Mouse (Mus musculus) brown adipose tissue, adult 24 weeks (tissue): Measurements from ENCODE around the gene Plcb3. TPM values are rescaled to one million over a fixed set of nuclear protein-coding genes. Genes with fewer than 3 reads are reported as not detected.

Experiments used
- H3K27ac ChIP-seq: fragments of 200-500 bp; replicated peaks from 2 replicates; pipeline ENCODE4 v1.5.1; 2012; ENCODE audit warnings: low read depth, mild to moderate bottlenecking, low read length
- H3K4me1 ChIP-seq: fragments of 200-500 bp; 2 replicates; pipeline ENCODE4 v1.6.1; 2012; ENCODE audit warnings: low read length, mixed read lengths; ENCODE audit not compliant: control insufficient read depth, insufficient read depth, insufficient read length
- H3K4me3 ChIP-seq: fragments of 200-500 bp; 2 replicates; pipeline ENCODE4 v1.5.1; 2012; ENCODE audit warnings: low read depth, mild to moderate bottlenecking, low read length, moderate library complexity; ENCODE audit not compliant: insufficient read depth
- polyA plus RNA-seq: library from polyadenylated mRNA; stranded (reverse); fragments of >200 nt; gene quantifications from 2 replicates; pipeline ENCODE4 v1.2.4, GENCODE M21; 2012; ENCODE audit not compliant: missing spikeins, insufficient read depth, insufficient read length

Gene Plcb3
- polyA plus RNA-seq, 1 experiment = 23.8 TPM

DNA sequence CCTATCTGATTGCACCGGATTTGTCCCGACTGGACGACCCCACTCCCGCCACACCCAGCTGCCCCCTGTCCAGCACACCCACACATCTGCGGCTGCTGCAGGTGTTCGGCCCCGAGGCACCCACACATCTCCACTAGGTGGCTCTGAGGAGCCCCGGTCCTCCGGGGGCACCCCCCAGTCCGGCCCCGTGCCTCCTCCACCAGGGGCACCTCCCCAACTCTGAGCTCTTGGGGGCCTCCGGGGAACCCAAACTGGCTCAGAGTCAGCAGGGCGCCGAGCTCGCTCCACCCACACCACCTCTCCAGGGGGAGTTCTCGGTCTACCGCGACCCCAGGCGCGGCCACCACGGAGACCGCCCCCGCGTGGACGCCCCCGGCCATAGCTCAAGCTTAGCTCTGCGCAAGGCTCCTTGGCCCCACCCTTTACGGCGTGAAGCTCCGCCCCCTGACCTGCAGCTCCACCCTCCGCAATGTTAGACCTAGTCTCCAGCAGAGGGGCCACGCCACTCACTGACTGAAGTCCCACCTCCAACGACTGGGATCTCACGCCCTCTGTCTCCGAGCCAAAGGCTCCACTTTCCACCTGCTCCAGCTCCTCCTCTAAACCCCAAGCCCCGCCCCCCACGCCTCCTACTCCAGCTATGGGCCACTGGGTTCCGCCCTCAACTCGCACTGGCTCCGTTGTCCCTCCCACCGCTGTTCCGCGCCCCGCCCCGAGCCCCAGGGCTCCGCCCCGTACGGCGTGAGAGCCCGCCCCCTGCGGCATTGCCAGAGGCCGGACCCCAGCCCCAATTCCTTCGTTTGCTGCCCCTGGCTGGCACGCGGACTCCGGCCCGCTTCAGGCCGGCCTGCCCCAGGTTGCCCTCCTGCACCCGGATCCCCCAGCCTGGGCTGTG, 3.5 kb upstream of the Plcb3 start:
- Histone ChIP-seq H3K4me1 (no peaks in the 10 kb centered on the region), H3K4me3 (peak overlapping the region; percentile 68), H3K27ac (peak overlapping the region; percentile 69)

DNA sequence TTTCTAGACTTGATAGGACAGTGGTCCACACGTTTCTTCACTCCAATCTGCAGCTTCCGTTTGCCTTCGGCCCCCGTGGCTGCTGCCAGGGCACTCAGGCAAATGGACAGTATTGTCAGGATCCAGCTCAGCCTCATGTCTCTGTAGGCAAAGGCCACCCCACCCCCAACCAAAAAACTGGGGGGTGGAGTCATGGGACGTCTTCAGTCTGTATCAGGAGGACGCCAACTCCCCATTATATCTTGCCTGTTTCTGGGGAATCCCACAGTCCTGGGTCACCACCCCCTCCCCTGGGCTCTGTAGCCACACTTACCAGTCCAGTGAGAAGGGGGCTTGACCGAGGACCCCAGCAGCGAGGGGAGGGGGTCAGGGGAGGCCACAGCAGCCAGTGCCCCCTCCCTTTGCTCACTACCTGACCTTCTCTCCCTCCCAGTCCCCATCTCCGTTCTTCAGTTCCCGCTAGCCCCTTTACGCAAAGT, 2.8 kb upstream of the Plcb3 start:
- Histone ChIP-seq H3K4me3 (peak overlapping the region; percentile 63), H3K27ac (0 out of 2 replicates have a peak overlapping the region, but pooled peaks have one; percentile 1), H3K4me1 (no peaks in the 10 kb centered on the region)

DNA sequence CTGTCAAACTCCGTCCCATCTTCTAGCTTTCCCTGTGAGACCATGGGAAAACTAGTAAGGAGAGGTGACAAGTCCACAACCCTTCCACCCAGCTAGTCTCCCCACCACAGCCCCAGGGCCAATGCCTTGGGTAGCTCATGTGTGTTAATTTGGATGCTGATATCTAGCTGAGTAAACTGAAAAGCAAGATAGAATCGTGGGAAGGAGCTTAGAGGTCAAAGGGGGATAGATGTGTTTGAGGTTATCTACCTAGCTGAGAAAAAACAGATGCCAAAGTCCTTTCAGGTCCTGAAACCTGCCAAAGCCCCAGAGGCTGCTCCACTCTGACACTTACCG, 2.3 kb upstream of the Plcb3 start:
- Histone ChIP-seq H3K27ac (no peak overlapping the region), H3K4me1 (no peaks in the 10 kb centered on the region), H3K4me3 (peak overlapping the region; percentile 63; the same call in 1 of the 2 replicates)

DNA sequence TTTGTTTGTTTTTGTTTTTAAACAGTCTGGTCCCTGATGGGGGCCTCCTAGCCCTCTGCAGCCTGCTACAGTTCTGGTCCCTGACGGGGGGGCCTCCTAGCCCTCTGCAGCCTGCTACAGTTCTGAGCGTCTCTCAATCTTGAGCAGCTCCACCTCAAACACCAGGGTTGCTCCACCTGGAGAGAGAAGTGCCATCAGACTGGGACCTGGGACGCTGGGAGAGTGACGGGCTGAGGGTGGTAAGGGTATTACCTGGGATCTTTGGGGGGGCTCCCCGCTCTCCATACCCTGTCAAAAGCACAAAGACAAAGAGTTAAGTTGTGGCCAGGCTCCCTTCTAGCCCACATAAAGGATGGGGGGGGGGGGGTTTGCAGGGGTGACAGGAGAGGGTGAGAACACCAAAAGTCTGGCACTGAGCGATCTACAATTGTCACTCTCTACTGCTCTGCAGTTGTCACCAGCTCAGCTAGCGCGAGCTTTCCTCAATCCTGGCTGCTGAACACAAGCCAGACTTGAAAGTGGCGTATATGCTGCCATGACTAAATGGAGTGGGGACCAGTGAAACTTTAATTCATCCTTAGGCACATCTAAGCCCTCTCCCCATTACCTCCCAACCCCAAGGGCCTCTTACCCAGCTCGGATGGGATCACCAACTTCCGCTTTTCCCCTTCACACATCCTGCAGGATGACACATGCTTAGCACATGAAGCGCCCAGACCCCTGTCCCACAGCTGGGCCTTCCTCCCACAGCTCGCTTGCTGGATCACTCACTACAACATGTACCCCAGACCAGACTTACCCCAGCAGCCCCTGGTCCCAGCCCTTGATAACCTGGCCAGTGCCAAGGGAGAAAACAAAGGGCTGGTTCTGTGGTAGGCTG, 1.7 kb upstream of the Plcb3 start:
- H3K27ac ChIP-seq = no peak overlapping the region
- no peaks in the 10 kb centered on the region for H3K4me1 ChIP-seq
- 0 out of 2 replicates have a peak overlapping the region, but pooled peaks have one; percentile 63 for H3K4me3 ChIP-seq

DNA sequence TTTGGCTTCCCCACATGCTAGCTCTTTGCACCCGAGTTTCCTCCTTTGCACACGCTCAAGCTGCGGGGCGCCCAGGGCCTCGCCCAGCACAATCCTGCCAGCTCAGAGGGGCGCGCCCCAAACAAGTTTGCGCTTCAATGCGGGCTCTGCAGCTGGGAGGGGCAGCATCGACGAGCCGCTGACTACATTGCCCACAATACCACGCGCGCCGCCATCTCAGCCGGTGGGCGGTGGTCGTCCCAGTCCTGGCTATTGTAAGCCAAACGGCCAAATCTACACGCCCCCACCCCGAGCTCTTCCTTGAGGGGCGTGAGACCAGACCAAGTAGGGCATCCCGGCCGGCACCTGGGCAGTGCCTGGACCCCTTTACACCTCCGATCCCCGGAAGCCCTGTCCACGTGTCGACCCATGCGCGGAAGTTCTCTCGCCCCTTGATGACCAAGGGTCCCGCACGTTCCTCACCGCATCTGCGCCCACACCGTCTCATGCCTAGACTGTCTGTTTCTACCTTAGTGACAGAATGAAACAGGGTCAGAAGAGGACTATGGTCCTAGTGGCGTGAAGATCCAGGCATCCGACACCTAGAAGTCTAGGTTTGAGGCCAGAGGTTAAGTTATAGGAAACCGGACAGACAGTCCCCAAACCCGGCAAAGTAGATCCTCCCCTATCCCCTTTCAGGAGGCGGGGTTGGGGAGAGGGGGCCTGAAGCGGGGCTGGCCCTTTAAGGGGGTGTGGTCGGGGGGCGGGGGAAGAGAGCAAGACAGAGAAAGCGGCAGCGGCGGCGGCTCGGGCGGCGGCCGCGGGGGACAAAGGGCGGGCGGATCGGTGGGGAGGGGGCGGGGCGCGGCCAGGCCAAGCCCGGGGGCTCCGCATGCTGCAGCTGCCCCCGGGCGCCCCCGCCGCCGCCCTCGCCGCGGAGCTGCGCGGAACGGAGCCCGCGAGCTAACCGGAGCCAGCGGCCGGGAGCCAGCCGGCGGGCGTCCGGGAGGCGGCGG, 1.8 kb downstream of the Plcb3 start, which contains the start of gene Ppp1r14b:
Ppp1r14b (plus strand) TSS at position 758 of the 995 bp plus-strand sequence.
- H3K4me3 ChIP-seq = peak within 1 kb of the TSS; percentile 80
- no peaks in the 10 kb centered on the region; the same call in 1 of the 2 replicates for H3K4me1 ChIP-seq
- peak within 1 kb of the TSS; percentile 92 for H3K27ac ChIP-seq

DNA sequence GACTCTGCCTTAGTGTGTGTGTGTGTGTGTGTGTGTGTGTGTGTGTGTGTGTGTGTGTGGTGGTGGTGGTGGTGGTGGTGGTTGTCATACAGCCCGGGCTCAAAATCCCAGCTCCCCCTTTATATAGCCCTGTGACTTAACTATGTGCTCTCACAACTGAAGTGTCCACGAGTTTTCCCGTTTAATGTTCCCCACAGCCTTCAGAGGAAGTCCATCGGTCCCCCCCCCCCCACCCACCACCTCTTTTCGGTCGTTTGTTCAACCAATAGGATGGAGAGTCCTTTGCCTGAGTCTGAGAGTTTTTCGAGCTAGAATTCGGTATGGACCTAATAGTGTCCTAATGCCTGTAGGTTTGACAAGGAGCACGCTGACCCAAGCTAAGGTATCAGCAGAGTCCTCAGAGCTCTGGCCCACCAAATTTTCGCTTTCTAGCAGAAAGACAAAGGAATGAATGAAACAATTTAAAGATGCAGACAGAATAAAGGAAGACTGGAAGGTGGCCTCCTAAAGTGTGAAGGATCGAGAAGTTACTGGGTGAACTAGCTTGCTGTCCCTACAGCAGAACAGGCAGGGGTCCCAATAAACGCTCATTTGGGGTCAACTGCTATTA, 2.6 kb downstream of the Plcb3 start:
- Histone ChIP-seq H3K4me3 (peak overlapping the region; percentile 70), H3K4me1 (no peaks in the 10 kb centered on the region; the same call in 1 of the 2 replicates), H3K27ac (no peak overlapping the region)

DNA sequence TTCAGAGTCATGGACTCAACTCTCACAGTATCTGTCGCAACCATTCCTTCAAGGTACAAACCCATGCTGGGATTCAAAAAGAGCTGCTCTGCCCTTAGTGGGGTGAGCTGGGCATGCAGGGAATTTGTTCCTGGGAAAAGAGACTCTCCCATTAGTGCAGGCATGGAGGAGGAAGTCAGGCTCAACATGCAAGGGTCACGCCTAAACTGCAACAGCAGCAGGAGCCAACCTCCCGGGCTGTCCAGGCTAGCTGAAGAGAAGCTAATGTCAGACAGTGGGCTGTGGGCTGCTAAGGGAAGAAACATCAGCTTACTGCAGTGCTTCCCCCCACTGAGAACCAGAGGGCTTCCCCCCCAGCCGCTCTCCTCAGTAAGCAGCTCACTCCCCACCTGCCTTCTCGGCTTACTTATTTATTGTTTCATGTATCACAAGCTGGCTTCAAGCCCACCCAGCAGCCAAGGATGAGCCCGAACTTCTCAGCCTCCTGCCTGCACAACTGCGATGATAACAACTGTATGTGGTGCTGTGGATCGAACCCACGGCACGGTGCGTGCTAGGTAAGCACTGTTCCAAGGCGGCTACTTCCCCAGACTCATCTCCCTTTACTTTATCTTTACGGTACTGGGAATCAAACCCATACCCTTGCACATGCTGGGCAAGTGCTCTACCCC, 3.9 kb downstream of the Plcb3 start:
- peaks cover 3% of the 10 kb centered on the region for H3K4me1 ChIP-seq

DNA sequence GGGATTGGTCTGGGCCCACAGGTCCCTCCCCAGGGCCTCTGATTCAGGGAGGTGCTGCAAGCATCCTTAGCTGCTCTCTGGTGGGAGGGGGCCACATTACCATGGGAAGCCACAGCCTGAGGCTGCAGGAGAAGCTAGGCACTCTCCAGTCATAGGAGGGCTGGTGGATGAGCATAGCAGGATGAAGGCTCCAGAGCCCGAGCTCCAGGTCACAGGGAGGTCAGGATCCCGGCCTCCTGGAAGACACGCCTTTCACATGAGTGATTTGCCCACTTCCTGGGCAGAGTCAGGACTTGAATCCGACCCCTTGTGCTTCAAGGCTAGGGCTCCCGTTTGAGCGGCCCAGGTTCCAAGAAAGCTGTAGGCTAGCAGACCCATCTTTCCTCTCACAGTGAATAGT, 4.6 kb downstream of the Plcb3 start:
- Histone ChIP-seq H3K4me3 (no peak overlapping the region), H3K4me1 (peaks cover 3% of the 10 kb centered on the region), H3K27ac (no peak overlapping the region)

More for the DNA sequence above, 3.9 kb downstream of the Plcb3 start:
- H3K4me3 ChIP-seq = no peak overlapping the region
- H3K27ac ChIP-seq = no peak overlapping the region

DNA sequence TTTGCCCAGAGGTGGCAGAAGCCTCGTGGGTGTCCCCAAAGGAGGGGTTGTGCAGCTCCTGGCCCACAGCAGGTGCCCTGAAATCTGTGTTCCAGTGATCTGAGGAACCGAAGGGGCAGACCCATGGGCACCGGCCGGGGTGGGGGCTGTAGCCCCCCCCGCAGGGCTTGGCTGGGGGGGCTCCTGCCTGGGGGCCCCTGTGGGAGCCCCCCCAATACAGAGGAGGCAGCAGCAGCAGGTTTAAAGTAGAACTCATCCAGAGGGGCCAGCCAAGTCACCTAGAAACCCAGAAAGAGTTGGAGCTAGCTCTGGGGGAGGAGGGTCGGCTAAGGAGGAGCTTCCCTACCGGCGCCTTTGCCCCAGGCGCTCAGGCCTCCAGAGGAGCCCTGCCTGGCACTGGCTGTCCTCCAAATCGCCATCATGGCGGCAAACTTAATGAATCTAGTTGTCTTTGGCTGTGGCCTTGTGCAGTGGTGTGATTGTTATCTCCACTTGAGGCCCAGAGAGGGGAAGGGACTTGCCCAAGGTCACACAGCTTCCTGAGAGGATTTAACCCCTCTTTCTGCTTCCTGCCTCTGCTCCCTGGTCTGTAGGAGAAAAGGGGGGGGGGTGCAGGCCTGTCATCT, 5.7 kb downstream of the Plcb3 start:
- Histone ChIP-seq H3K4me1 (peaks cover 3% of the 10 kb centered on the region), H3K4me3 (no peak overlapping the region), H3K27ac (no peak overlapping the region)

DNA sequence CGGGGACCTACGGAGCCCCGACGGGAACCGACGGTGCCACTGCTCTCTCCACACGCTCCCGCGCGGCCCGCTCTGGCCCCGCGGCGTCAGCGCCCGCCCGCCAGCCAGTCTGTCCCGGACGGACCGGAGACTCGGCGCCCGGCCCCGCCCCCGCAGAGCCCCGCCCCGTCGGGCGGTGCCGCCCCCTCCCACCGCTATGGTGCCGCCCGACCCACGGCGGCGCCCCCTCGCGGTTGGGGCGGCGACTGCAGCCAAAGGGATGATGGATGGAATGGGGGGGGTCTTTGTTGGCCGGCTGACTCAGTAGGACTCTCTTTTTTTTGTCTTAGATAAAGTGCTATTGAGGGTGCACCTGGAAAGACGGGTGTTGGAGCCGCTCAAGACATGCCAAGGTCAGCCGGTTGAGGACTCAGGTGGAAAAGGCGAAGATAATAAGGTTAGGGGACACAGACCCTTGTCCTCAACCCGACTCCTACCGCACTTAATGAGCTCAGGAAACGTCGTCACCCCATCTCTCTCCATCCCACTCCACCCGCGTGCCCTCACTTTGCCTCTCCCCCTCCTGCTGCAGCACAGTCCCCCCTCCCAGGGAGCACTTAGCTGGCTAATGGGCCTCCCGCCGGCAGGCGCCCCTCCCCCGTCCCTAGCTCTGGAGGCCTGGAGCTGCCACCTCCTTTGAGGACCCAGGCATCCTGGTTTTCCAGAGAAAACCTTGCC, 6.4 kb downstream of the Plcb3 start:
- peak overlapping the region; percentile 62; the same call in 1 of the 2 replicates for H3K27ac ChIP-seq
- peak overlapping the region; percentile 95 for H3K4me3 ChIP-seq
- H3K4me1 ChIP-seq = peaks cover 3% of the 10 kb centered on the region

DNA sequence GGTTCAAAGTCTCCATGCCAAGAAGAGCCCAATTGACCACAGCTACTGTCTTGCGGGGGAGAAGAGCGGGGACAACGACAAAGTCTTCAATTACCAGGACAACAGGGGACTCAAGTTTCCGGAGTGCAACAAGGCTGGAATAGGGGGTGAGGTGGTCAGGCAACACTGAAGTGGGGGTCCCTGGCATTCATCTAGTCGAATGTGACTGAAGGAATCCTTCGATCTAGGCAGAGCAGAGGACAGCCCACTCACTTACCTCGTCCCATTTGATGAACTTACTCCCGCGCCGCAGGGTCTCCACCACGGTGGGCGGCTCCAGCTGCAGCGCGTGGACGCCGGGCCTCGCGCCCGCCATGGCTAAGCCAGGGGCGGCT, 7.0 kb downstream of the Plcb3 start:
- Histone ChIP-seq H3K4me3 (peak overlapping the region; percentile 95), H3K27ac (peak overlapping the region; percentile 62; the same call in 1 of the 2 replicates), H3K4me1 (peaks cover 3% of the 10 kb centered on the region)

DNA sequence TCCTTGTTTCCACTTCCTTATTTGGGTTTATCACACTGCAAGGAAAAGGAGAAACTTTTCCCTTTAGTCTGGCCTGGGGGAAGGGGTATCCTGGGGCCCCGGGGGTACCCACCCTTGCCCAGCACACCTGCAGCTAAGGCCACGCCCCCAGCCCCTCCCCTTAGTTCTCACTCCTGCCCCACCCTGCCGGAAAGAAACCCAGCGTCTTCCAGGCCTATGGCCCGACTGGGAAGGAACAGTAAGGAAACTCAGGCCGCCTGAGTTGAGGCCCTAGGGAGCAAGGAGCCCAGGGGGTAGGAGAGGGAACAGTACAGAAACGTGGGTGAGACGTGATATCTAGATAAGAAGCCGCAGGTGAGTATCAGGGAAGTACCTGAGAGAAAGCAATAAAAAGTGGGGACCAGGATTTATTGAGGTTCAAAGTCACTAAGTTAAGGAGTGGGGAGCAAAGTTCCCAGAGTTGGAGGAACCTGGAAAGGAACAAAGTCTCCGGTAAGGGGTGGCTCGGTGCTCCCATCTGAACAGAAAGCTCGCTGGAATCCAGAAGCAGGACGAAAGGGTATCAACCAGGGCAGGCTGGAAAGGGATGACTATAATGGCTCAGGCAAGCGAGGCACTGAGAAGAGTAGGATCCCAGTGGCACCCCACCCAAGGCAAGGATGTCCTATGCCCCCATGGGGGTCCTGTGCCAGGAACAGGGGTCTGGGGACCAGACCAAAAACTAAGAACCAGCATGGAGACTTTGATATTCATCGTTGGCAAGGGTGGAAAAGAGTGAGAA, 7.6 kb downstream of the Plcb3 start:
- peaks cover 3% of the 10 kb centered on the region for H3K4me1 ChIP-seq
- peak overlapping the region; percentile 95 for H3K4me3 ChIP-seq
- 0 out of 2 replicates have a peak overlapping the region, but pooled peaks have one; percentile 1 for H3K27ac ChIP-seq
